Mouse (Mus musculus) activated CD4-positive, CD25-positive, alpha-beta regulatory T cell (primary cell): ENCODE measurements around the gene Slc45a2. TPM values are rescaled to one million over a fixed set of nuclear protein-coding genes. Genes with fewer than 3 reads are reported as not detected.

Experiments used
- polyA plus RNA-seq, 2 experiments: library from polyadenylated mRNA; unstranded; fragments of 100-300 nt; shearing (Covaris generic); gene quantifications; one replicate each; pipeline ENCODE4 v1.2.1; 2017

Gene Slc45a2
- polyA plus RNA-seq = not detected

GRCm38 (mm10) chr15:11000421-11000820 is at the start of gene Slc45a2:
Gene Slc45a2, plus strand, starts transcription at chr15:11000721.

GRCm38 (mm10) chr15:10951951-10952759 is 48.4 kb upstream of the Slc45a2 start, which contains the start of gene C1qtnf3:
Gene C1qtnf3, plus strand, starts transcription at chr15:10952332.

GRCm38 (mm10) chr15:10981377-10982063 is 19.0 kb upstream of the Slc45a2 start, which contains the start of gene Amacr:
Gene Amacr, plus strand, starts transcription at chr15:10981756.

GRCm38 (mm10) chr15:11037711-11038110 is 37.2 kb downstream of the Slc45a2 start, which contains the start of gene Rxfp3:
Gene Rxfp3, minus strand, starts transcription at chr15:11037991.

GRCm38 (mm10) chr15:11064558-11065411 is 64.3 kb downstream of the Slc45a2 start, which contains the start of gene Adamts12:
Gene Adamts12, plus strand, starts transcription at chr15:11064790.

Other genes with a start within 250 kb of the Slc45a2 start
- under 1 TPM in 1 of 2 experiments, not detected in 1; 0.10 TPM for gene C1qtnf3, start 48.4 kb upstream of the Slc45a2 start, polyA plus RNA-seq
- gene Amacr, start 19.0 kb upstream of the Slc45a2 start, polyA plus RNA-seq = 1 to 10 TPM; 1.7 to 5.4 TPM
- not detected for gene Rxfp3, start 37.3 kb downstream of the Slc45a2 start, polyA plus RNA-seq
- under 1 TPM in 1 of 2 experiments, not detected in 1; 0.14 TPM for gene Adamts12, start 64.1 kb downstream of the Slc45a2 start, polyA plus RNA-seq